Mouse (Mus musculus): ENCODE data around the gene Zmat1. TPM values are rescaled to one million over a fixed set of nuclear protein-coding genes. Genes with fewer than 3 reads are reported as not detected.

Zmat1 gene
- polyA plus RNA-seq (2012; rRNA removed), result 3.9 and 4.1 TPM in 2 replicates

DNA sequence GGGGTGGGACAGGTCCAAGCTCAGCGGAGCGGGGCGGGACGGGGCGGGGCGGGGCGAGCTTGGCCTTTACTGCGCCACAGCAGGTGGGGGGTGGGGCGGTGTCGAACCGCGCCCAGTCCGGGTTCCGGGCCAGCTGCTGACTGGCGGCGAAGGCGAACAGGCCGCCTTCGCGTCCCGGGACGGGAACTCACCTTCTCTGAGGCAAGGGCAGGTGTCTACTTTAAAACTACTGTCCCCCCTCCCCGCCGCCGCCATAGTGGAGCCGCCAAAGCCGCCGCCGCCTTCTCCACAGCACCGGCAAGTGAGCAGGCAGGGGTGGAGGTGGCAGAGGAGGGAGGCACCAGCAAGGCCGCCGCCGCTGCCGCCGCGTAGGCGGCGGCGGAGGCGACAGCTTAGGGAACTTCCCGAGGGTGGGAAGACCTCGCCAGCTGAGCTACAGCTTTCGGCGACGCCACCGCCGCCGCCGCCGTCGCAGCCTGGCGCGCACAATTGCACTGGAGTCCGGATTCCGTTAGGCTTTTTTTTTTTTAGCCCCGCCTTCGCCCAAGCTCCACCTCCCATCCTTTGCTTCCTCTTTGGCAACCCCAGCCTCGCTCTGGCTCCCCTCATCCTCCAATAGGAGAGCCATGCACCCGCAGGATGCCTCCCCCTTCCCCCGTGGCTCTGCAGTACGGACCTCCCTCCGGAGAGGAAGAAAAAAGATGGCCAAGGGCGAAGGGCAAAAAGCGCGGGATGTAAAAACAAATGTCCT is at the start of gene Zmat1:
Gene Zmat1 (minus strand): TSS at position 490 of the 751 bp plus-strand sequence.

DNA sequence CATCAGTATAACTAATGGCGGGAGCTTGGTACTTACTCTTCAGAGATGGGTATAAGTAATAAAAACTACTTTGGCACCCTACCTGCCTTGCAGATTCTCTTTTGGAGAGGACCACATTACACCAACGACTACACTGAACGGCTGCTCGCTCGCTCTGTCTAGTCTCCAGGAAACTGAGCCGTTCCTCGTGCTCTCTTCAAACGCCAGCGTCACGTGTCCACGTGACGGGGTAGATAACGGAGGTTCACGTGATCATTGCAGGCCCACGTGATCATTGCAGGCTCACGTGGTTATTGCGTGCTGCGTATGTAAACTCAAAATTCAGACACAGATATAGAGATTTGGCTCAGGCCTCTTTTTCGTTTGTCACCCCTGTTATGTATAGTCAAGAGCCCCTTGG is 44.5 kb downstream of the Zmat1 start, which contains the start of gene Nxf2:
Gene Nxf2 (minus strand): TSS at position 209 of the 400 bp plus-strand sequence.

Other genes with a start within 250 kb of the Zmat1 start
- 81.4 and 81.6 TPM in 2 replicates for gene Armcx2, start 200.0 kb downstream of the Zmat1 start, polyA plus RNA-seq (2012; rRNA removed)
- gene Nxf2, start 44.5 kb downstream of the Zmat1 start, polyA plus RNA-seq (2012; rRNA removed), result 0.14 and 0.21 TPM in 2 replicates
- not detected in 2 replicates for gene Gm15023, start 168.4 kb upstream of the Zmat1 start, polyA plus RNA-seq (2012; rRNA removed)
- gene Tceal6, start 201.5 kb upstream of the Zmat1 start, polyA plus RNA-seq (2012; rRNA removed), result 60.3 and 62.3 TPM in 2 replicates

Measured in central nervous system, embryonic 18 days (tissue).